Mouse (Mus musculus) 3134 (cell line): ENCODE measurements around the gene Cd69.

Experiments used
- DNase-seq: peaks from one replicate; pipeline ENCODE4 v3.0.0-alpha.2; 2011; ENCODE audit warnings: low spot score; ENCODE audit not compliant: insufficient read length; ENCODE audit errors: extremely low read depth

Gene Cd69

GRCm38 (mm10) chr6:129228935-129229773 lies 46.1 kb downstream of the Cd69 start:
- no peak for DNase-seq

DNA sequence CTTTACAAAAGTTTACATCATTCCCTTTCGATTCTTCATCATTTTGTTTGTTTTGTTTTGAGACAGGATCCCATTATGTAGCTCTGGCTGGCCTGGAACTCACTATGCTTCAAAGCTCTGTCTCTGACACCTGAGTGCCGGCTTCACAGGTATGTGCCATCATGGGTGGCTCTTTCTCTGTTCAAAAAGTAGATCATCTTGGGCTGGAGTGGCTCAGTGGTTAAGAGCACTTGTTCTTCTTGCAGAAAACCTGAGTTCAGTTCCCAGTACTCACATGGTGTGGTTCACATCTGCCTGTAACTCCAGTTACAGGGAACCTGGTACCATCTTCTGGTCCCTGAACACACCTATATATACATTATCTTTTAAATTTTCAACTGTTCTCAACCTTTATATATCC lies 50.2 kb downstream of the Cd69 start:
- DNase-seq = no peak

DNA sequence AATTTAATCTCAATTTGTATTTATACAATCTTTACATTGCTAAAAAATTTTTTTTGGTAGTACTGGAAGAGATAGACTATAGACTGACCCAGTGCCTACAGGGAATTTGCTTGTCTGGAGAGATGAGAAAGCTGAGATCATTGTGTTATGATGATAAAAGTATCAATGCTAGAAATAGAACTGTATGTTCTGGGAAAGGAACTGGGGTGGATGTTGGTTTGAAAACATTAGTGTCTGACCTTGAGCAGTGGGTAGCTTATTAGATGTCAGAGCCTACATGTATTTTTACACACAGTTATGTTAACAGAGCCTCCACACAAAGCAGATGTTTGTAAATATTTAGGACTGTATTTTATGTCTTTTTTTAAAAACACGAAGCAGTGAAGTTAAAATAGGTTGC lies 51.1 kb downstream of the Cd69 start:
- DNase-seq = no peak

DNA sequence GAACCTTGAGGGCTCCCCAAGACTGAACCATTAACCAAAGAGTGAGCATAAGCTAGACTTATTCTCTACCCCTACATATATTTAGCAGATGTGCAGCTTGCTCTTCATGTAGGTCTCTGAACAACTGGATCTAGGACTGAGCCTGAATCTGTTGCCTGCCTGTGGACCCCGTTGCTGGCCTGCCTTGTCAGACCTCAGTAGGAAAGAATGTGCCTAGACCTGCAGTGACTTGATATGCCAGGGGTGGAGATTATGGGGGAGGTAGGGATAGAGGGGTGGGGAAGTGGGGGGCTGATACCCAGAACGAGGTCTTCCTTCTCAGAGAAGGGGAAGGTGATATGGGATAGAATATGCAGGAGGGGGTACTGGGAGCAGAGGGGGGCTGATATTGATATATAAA lies 51.6 kb downstream of the Cd69 start:
- DNase-seq = no peak

DNA sequence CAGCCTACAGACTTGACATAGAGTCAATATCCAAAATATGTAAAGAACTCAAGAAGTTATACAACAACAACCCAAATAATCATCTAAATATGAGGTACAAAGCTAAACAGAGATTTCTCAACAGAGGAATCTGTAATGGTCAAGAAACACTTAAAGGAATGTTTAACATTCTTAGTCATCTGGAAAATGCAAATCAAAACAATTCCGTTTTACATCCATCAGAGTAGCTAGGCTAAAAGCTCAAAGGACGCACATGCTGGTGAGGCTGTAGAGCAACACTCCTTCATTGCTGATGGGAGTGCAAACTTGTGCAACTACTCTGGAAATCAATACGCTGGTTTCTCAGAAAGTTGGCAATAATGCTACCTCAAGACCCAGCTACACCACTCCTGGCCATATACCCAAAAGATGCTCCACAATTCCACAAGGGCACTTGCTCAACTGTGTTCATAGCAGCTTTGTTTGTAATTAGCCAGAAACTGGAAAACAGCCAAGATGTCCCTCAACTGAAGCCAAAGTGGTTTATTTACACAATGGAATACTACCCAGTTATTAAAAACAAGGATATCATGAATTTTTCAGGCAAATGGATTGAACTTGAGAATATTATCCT lies 52.9 kb downstream of the Cd69 start:
- peak; percentile 9 for DNase-seq

DNA sequence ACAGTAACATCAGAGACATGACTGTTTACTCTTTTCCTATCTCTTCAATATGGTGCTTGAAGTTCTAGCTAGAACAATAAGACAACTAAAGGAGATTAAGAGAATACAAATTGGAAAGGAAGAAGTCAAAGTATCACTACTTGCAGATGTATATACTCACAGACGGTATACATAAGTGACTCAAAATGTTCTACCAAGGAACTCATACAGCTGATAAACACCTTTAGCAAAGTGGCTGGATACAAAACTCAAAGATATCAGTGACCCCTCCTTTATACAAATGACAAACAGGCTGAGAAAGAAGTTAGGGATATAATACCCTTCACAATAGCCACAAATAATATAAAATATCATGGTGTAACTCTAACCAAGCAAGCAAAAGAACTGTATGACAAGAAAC lies 54.2 kb downstream of the Cd69 start:
- DNase-seq = no peak

- no peak for DNase-seq
Measured at GRCm38 (mm10) chr6:129219897-129220517, 55.2 kb downstream of the Cd69 start.

GRCm38 (mm10) chr6:129218191-129218696 lies 57.0 kb downstream of the Cd69 start:
- DNase-seq = no peak
